Mouse (Mus musculus) liver, adult 2 months (tissue): Measurements from ENCODE around the gene Asic5.

ENCODE experiments used
- CTCF ChIP-seq: fragments of 200-500 bp; IDR thresholded peaks from 2 replicates; pipeline ENCODE4 v1.5.1; 2011; ENCODE audit warnings: low read depth, low read length, control low read depth
- POLR2A ChIP-seq: fragments of 200-500 bp; IDR thresholded peaks from 2 replicates; pipeline ENCODE4 v1.6.1; 2011; ENCODE audit warnings: low read length, control low read depth; ENCODE audit not compliant: insufficient read depth; ENCODE audit errors: extremely low read depth

DNA sequence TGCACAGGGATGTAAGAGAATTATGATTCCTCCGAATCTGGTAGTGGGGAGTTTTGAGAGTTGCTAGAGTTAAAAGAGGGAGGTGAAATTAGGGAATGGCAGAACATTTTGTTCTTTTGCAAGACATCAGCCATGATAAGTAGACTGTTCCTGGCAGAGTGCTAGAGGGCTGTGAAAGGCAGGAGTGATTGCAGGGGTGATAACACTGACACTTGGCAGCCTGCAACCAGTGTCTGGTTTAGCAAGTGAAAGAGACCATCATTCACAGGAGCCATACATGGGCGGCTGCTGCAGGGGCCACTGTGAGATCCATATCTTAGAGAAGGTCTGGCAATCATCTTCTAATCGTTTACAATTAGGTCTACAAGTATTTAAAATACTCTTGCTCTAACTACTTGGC lies 43.2 kb upstream of the Asic5 start:
- TF ChIP-seq POLR2A (no peak), CTCF (no peak)
